Mouse (Mus musculus): ENCODE data around the gene Ptgis.

Gene Ptgis

DNA sequence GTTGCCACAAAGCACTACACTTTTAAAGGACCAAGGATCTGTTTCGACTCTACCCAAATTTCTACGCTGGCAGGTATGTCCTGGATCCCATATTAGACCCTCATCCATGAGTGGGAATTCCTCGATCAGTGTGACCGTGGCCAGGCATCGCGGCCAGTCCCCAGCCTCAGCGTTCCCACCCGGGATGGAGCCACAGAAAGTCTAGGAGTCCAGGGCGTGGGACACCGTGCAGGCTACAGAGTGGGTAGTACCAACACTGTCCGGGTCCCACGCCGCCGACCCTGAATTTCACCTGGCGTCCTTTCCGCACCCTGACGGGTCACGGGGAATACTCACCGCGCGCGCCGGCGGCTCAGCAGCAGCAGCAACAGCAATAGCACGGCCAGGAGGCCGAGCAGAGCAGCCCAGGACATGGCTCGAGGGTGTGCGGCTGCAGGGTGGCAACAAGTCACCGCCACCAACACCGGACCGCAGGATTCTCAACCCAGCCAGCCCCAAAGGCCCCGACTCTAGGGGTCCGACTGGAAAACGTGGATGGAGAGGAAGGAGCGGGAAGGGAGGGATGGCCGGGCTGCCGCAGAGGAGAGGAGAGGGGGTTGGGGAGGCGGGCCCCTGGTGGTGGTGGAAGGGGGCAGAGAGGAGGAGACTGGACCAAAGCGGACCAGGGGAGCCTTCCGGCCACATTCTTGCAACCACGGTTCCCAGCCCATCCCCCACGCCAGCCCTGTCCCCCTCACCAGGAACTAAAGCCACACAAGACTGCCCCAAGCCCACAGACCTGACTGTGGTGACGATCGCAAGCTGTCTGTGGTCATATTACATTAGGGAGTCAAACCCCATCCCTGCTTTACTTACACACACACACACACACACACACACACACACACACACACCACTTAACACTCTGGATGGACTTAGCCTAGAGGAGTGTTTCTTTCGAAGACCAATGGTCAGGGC lies at the start of gene Ptgis:
TSS of gene Ptgis (minus strand) at position 597 of the 957 bp plus-strand sequence.
- DNase-seq (ENCODE audit: low read depth) = peak; percentile 71

DNA sequence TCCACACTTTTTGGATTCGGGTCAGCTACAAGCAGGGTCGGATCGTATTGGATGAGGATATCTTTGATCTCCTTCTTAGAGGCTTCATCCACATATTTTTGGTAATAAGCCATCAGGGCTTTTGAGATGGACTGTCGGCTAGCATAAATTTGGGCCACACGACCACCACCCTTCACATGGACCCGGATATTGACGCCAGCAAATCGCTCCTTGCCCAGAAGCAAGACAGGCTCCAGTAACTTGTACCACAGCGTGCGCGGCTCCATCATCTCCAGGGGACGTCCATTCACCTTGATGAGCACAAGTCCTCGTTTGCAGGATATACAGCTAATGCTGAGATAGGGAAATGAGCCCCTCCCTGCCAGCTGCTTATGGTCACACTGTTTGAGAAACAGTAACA lies 41.1 kb upstream of the Ptgis start:
- no peak for DNase-seq (ENCODE audit: low read depth)

DNA sequence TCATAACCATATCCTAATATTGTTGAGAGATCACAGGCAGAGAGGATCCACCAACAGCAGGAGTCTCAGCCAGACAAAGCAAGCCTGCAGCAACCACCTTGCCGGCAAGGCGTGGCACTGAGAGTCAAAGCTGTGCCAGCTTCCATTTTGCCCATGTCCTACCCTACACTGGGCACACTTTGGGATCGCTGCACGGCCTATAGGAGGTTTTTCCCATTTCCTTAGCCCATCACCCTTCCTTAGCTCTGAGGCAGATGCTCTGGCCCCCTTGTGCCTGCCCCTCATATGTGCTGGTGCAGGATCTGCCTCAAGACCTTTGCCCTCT lies 40.5 kb upstream of the Ptgis start:
- no peak for DNase-seq (ENCODE audit: low read depth)

DNA sequence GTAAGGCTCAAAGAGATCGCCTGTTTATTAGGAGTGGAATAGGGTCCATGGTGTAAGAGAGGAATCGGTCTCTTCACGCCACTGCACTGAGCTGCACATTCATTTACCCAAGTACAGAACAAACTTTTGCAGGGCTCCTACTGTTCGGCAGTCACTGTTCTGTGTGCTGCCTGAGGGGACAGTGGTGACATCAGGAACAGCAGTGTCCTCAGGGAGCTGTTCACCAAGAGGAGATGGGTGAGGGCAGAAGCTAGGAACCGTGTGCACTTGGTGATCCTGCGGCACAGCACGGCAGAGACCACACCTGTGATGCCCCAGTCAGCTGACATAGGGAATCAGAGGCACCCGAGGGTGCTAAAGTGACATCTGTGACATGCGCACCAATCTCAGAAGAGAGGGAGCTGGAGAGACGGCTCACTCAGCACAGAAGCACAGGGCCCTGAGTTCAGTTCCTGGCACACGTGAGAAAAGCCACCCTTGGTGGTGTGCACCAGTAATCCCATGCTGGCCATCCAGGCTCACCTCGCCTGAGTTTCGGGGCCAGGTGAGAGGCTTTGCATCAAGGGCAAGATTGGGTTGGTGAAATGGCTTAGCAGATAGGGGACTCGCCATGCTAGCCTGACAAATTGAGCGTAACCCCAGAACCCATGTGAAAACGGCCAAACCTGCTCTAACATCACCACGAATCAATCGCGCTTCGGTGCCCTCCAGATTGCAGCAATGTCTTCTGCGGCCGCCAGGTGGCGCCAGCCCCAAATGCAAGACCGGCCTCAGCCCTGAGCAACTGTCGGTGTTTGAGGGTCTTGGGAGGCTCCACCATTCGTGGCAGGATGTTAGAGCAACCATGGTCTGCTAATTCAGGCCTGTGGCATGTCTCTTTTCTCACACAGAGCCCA lies 39.9 kb upstream of the Ptgis start:
- peak; percentile 86 for DNase-seq (ENCODE audit: low read depth)

DNA sequence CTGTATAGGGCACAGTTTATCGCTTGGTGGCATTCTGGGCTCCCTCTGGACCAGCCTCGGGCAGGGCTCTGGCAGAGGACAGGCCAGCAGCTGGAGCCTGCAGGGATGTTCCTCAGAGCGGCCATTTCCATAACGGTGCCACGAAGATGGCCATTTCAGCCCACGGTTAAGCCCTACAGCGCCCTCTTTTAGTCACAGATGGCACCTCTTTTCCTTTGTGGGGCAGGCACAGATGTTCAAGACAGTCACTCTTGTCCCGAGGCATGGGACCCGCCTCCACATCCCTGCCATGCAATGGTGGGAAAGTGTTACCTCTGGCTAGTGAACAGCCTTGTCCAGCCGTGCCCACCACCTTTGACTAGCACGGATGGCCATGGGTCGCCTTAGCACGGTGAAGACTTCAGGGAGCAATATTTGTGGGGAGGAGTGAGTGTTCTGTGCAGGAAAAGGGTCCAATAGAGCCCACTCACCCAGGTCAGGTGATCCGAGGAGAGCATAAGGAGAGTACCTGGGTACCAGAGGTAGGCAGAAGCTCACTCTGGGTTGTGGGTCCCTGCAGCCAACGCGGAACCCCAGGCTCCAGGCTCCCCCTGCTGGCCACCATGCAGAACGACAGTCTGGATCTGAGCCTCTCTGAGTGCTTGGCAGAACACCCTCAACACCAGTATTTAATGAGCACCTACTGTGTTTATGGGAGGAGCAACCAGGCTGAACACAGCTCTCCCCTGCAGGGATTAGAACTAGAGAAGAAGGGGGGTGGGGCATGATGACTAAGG lies 38.5 kb upstream of the Ptgis start:
- peak; percentile 83 for DNase-seq (ENCODE audit: low read depth)

- no peak for DNase-seq (ENCODE audit: low read depth)
These were observed 37.6 kb upstream of the Ptgis start for GRCm38 (mm10) chr2:167278011-167278410.

DNA sequence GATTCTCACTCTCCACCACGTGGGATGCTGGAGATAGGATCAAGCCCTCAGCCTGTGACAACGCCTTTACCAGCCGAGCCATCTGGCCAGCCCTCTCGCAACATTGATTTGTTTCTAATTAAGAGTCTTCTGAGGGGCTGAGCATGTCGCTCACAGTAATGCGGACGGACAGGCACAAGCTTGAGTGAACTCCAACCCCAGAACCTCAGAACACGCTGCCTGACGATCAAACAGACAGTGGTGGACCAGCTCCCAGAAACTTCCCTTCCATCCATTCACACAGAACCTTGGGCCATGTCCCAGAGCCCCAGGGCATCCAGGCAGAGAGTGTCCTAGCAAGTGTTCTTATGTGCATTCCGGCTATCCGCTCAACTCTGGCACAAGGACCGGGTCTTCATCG lies 36.6 kb upstream of the Ptgis start:
- DNase-seq (ENCODE audit: low read depth) = no peak

DNA sequence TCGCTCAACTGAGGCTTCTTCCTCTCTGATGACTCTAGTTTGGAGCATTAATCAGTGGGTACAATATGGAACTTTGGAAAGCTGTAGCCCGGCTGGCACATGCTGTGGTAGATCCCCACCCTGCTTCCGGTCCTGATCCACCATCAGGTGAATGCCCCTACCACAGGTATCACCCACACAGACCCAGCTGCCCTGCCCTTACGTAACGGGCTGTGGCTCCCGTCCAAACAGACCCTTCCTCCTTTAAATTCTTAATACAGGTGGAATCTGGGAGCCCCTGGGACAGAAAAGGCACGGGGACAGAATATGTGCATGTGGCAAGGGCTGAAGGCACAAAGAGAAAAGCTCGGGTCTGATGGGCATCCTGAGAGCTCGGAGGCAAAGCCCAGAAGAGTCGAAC lies 35.5 kb upstream of the Ptgis start:
- no peak for DNase-seq (ENCODE audit: low read depth)

GRCm38 (mm10) chr2:167274713-167275465 lies 34.5 kb upstream of the Ptgis start:
- DNase-seq (ENCODE audit: low read depth) = no peak

DNA sequence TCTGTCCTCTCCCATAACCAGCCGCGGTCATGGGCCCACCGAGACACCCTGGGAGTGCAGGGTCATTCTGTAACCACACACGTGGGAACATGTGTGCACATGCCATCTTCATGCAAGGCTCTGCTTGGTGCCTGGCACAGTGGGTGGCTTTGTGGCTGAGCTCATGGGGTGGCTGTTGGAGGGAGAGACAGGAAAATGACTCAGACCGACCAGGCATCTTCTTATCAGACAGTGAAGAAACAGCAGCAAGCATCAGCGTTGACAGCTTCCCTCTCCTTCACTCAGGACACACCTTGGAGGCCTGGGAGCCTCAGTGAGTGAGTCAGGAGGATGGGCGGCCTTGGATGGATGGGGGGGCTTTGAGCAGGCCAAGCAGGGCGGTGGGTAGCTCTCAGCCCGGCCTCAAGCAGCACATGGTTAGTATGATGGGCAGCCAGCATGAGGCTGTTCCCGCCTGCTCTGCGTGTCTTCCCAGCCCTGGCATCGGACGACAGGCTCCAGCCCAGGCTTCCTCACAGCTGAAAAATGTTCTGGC lies 32.9 kb upstream of the Ptgis start:
- DNase-seq (ENCODE audit: low read depth) = no peak

DNA sequence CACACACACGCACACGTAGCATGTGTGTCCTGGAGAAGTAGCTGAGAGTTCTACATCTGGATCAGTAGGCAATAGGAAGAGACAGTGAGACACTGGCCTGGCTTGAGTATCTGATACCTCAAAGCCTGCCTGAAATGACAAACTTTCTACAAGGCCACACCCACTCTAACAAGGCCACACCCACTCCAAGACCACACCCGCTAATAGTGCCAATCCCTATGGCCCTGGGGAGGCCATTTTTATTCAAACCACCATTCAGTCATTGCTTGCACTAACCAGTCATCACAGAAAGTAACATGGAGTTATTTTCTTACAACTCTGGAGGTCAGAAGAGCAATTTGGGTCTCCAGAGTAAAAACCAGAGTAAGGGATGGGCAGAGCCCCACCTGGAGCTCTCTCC lies 32.3 kb upstream of the Ptgis start:
- DNase-seq (ENCODE audit: low read depth) = no peak

GRCm38 (mm10) chr2:167271121-167271521 lies 30.7 kb upstream of the Ptgis start:
- DNase-seq (ENCODE audit: low read depth) = no peak

DNA sequence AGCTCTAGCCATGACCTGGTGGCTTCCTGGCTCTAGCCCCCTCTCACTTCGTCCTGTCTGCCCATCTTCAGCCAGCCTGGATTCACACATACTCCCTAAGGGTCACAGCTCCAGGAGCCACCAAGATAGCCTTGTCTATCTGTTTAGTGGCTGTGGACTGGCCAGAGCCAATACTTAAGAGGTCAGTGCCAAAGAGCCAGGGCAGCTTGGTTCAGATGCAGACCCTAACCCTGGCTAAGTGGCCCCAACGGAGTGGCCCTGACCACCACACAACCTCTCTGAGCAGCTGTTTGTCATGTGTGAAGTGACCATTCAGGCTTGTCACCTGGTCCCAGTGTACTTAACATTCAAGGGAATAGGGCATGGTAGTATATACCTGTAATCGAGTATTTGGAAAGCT lies 30.1 kb upstream of the Ptgis start:
- DNase-seq (ENCODE audit: low read depth) = no peak

DNA sequence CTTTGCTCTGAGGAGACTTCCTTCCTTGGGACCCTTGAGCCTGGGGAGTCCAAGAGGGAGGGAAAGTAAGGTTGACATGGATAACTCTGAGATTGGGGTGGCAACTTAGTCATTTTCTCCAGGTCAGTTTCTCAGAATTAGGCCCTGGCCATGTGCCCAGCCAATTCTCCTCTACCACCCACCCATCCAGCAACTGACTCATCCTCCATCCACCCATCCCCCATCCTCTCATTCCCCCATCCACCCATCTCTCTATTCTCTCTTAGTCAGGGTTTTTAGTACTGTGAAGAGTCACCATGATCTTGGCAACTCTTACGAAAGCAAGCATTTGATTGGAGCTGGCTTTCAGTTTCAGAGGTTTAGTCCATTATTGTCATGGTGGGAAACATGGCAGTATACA lies 28.3 kb upstream of the Ptgis start:
- peak; percentile 74 for DNase-seq (ENCODE audit: low read depth)

DNA sequence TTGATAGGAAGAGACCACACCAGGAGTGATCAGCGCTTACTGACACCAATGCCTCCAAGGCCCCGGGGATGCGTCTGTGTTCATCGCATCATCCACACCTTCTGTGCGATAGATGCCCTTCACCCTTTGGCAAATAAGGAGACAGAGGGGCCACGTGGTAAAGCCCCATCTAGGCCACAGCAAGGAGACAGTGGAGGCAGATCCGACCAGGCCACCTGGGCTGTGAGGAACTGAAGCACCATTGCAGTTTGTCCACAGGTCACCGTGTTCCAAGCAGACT lies 27.9 kb upstream of the Ptgis start:
- DNase-seq (ENCODE audit: low read depth) = no peak

DNA sequence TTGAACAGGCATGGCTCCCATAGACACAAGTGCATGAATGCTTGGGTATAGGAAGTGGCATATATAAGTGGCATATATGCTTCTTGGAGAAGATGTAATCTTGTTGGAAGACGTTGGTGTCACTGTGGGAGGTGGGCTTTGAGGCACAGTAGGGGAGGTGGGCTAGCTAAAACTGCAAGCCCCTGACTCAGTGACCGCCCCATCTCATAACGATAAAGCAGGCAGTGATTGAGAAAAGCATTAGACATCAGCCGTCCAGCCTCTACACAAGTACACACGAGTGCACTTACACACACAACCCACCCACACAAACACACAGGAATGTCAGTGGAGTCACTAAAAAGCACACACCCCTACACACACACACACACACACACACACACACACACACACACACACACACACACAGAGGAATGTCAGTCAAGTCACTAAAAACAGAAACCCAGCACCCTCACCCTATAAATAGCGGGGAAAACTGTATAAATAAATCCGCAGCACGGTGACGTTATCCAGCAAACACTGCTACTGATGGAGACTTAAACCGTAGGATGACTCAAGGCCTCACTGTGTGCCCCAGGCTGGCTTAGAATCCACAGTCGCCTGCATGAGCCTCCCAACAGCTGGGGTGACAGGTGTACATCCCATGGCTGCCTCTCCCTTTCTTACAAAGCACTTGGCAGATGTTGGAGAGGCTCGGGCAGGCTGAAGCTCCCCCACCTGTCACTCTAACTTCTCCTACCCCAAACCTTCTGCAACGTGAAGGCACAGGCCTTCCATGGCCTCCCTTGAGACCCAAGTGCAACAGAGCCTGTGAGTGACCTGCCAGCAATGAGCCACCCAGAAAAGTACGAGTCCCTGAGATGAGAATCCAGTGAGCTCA lies 27.4 kb upstream of the Ptgis start:
- DNase-seq (ENCODE audit: low read depth) = no peak

GRCm38 (mm10) chr2:167266231-167266630 lies 25.8 kb upstream of the Ptgis start:
- no peak for DNase-seq (ENCODE audit: low read depth)

- no peak for DNase-seq (ENCODE audit: low read depth)
These were observed 25.4 kb upstream of the Ptgis start for GRCm38 (mm10) chr2:167265806-167266205.

DNA sequence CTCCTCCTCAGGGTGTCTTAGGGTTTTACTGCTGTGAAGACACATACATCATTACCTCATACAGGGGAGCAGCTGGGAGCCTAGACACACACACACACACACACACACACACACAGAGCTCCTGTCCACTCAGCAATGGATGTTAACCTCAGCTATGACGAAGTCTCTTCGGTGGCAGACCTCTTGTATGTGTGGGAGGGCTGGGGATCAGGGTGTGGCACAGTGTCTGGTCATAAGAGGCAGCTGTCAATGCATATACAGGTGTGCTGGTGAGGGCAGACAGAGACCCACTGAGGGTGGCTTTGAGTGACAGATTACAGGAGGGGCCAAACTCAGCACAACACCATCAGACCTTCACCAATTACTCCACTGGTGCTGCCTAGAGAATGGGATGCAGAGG lies 24.6 kb upstream of the Ptgis start:
- DNase-seq (ENCODE audit: low read depth) = no peak

DNA sequence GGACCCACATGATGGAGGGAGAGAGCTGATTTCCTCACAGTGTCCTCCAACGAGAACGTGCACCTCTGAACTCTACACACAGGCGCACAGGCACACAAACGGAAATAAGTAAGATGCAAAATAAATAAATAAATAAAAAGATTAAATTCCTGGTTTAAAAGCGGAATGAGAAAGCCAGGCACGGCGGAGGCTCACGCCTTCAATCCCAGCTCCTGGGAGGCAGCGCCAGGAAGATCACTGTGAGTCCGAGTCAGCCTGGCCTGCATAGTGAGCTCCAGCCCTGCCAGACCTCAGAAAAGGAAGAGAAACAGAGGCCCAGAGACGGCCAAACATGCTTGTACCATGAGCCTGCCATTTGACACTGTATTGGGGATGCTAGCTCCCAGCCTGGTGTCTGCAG lies 23.5 kb upstream of the Ptgis start:
- no peak for DNase-seq (ENCODE audit: low read depth)

Data from NIH3T3 (cell line).